ENCODE assay signal across 9 mouse cellular contexts in the genomic region with DNA sequence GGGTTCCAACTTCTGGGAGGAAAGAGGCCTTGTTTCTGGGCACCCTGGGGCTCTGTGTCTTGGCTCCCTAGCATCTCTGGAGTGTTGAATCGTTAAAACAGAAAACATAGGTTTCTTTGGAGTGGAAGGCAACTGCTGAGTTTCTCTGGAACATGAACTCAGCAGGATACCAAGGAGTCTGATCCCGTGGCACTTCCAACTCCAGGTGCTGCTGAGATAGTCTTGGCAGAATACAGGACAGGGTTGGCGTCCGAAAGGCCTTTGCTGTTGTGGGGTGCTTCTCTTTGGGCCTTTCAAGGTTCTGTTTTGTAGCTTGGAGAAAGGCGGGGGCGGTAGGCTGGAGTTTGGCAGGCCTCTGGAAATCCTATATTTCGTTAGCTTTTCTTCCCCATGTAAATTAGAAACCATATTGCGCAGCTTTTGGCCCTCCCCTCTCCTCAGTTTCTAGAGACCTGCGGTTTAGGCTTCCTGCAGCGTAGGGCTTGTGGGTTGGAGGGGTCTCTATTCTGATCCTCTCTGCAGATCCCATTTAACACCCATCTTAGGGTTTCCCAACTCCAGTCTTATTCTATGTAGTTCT. TPM values are rescaled to one million over a fixed set of nuclear protein-coding genes. Genes with fewer than 3 reads are reported as not detected.
A peak's percentile ranks its signal among the peaks of the same experiment; 100 is the strongest.
DNase-seq lines count a peak whose midpoint lies in the region; ATAC-seq and TF ChIP-seq lines count a peak whose summit lies in the region.
"Had no signal": no experiment of that assay in that cellular context is flagged by ENCODE, and none has a peak within 500 bp of the region (broad histone marks: within the 10 kb centered on the region; RNA-seq: fewer than 3 reads in every experiment).

No protein-coding gene starts in this region.

- no peaks in the 10 kb centered on the region for H3K4me1 ChIP-seq in kidney, adult 2 months (ENCODE audit: control insufficient read depth, insufficient read depth, low read length)
- H3K4me1 ChIP-seq in midbrain, embryonic 14.5 days (ENCODE audit: control insufficient read depth, insufficient read depth, low read length) = no peaks in the 10 kb centered on the region

- H3K36me3 ChIP-seq in kidney, adult 2 months (ENCODE audit: control insufficient read depth, insufficient read depth, low read length) = no peaks in the 10 kb centered on the region
- H3K36me3 ChIP-seq in midbrain, embryonic 14.5 days (ENCODE audit: control insufficient read depth, insufficient read depth, low read length) = peaks cover 5% of the 10 kb centered on the region; the same call in 1 of the 2 replicates

- DNase-seq in kidney, adult 2 months = peak; percentile 31
- DNase-seq in kidney, postnatal 25 days = no peak
- peak; percentile 9 for DNase-seq in R1 (ENCODE audit: low read depth, low spot score)
- peak; percentile 32 for DNase-seq in forelimb bud, embryonic 11.5 days (ENCODE audit: low read depth, low spot score)
- peak; percentile 49 for DNase-seq in midbrain, embryonic 14.5 days
- DNase-seq in adrenal gland, postnatal 4 days (ENCODE audit: low spot score in 2 of 2) = no peak
- DNase-seq in adrenal gland, postnatal 10 days = no peak
- DNase-seq in yolk sac, embryonic 10.5 days (ENCODE audit: low spot score) = no peak

- peak overlapping the region; percentile 60 for H3K4me2 ChIP-seq in midbrain, embryonic 14.5 days (ENCODE audit: low read length)

- no peak for TF ChIP-seq POLR2A in kidney, adult 2 months (IDR thresholded peaks at IDR 0.05; ENCODE audit: low read depth, low read length)

- H3K9me3 ChIP-seq in midbrain, embryonic 14.5 days (ENCODE audit: control insufficient read depth, low read length) = no peaks in the 10 kb centered on the region

- peak overlapping the region; percentile 73 for H3K9ac ChIP-seq in midbrain, embryonic 14.5 days (replicated peaks; ENCODE audit: low read length)

- 26% methylated on average over 10 of the region's 10 CpGs for WGBS in kidney, adult 2 months
- WGBS in midbrain, embryonic 14.5 days = 3% methylated on average over 10 of the region's 10 CpGs

- no peak for ATAC-seq in midbrain, embryonic 14.5 days (ENCODE audit: low FRiP score, low TSS enrichment)

- no peak overlapping the region for H3K4me3 ChIP-seq in kidney, adult 2 months (ENCODE audit: insufficient read depth, low read depth, low read length)
- peak overlapping the region; percentile 48 for H3K4me3 ChIP-seq in midbrain, embryonic 14.5 days (replicated peaks; ENCODE audit: low read depth, low read length)

- H3K27me3 ChIP-seq in kidney, adult 2 months (replicated peaks; ENCODE audit: control insufficient read depth, insufficient read depth, low read length) = peaks cover 2% of the 10 kb centered on the region
- H3K27me3 ChIP-seq in midbrain, embryonic 14.5 days (ENCODE audit: control insufficient read depth, insufficient read depth, low read length) = peaks cover 79% of the 10 kb centered on the region

- no peak overlapping the region for H3K27ac ChIP-seq in kidney, adult 2 months (ENCODE audit: insufficient read depth, low read depth, low read length)
- peak overlapping the region; percentile 93 for H3K27ac ChIP-seq in midbrain, embryonic 14.5 days (replicated peaks; ENCODE audit: low read depth, low read length)

- no peak for TF ChIP-seq CTCF in kidney, adult 2 months (conservative IDR thresholded peaks at IDR 0.05; ENCODE audit: insufficient read depth, insufficient read length, low read depth, low read length)

RNA-seq across cellular contexts. Expression of a gene that starts 2.2 kb away (rescaled TPM):
- not detected in 2 replicates for polyA plus RNA-seq in kidney, adult 2 months (2012; rRNA removed)
- polyA plus RNA-seq in midbrain, embryonic 14.5 days (2014; fragmentation: Nextera tagmentation; extraction: Ambion mirVana) = 7.6 and 8.6 TPM in 2 replicates
- total RNA-seq in adrenal gland, postnatal 4 days (2021) = under 1 TPM in 1 of 2 experiments, not detected in 1; 0.54 TPM
- not detected for total RNA-seq in adrenal gland, postnatal 10 days (2021)
- total RNA-seq: heart, postnatal 36 days had no signal

RNA-seq across cellular contexts. Expression of a gene that starts 11.9 kb away (rescaled TPM):
- polyA plus RNA-seq in kidney, adult 2 months (2012; rRNA removed) = 6.2 and 6.4 TPM in 2 replicates
- polyA plus RNA-seq in midbrain, embryonic 14.5 days (2014; fragmentation: Nextera tagmentation; extraction: Ambion mirVana) = 13.9 and 14.8 TPM in 2 replicates
- 10 to 100 TPM; 17.1 to 18.2 TPM for total RNA-seq in adrenal gland, postnatal 4 days (2021)
- 10 to 100 TPM; 10.7 to 12.7 TPM for total RNA-seq in adrenal gland, postnatal 10 days (2021)

RNA-seq across cellular contexts. Expression of a gene that starts 52.4 kb away (rescaled TPM):
- polyA plus RNA-seq in kidney, adult 2 months (2012; rRNA removed) = 20.1 and 22.2 TPM in 2 replicates
- 16.1 and 21.0 TPM in 2 replicates for polyA plus RNA-seq in midbrain, embryonic 14.5 days (2014; fragmentation: Nextera tagmentation; extraction: Ambion mirVana)
- total RNA-seq in adrenal gland, postnatal 4 days (2021) = 10 to 100 TPM; 15.7 to 16.9 TPM
- total RNA-seq in adrenal gland, postnatal 10 days (2021) = 10 to 100 TPM; 14.4 to 17.2 TPM

Comparison
In these comparisons a context has a peak if more than half of its experiments do, and no peak if none do; other contexts are left out.
1. DNase-seq: peak in kidney, adult 2 months (single experiment), R1 (single experiment), forelimb bud, embryonic 11.5 days (single experiment) and midbrain, embryonic 14.5 days (single experiment); none in kidney, postnatal 25 days (0 of 2), adrenal gland, postnatal 4 days (0 of 2), adrenal gland, postnatal 10 days (single experiment) and yolk sac, embryonic 10.5 days (single experiment).